Mouse (Mus musculus): ENCODE measurements at regions not wholly inside any gene's neighbourhood (a gene's known extent, or its start where the extent isn't known, plus 50 kb on each side); places are given as distances from the start of the nearest gene placed in this dataset.
A peak's percentile ranks its signal among the peaks of the same experiment; 100 is the strongest.

GRCm38 (mm10) chr14:67159996-67160395 is 1151.0 kb upstream of the Gulo start:
- WGBS: 77% methylated on average over 10 of the region's 10 CpGs
- H3K4me1 ChIP-seq (ENCODE audit: control insufficient read depth, insufficient read depth, low read length): peaks cover 5% of the 10 kb centered on the region; the same call in 1 of the 2 replicates

GRCm38 (mm10) chr14:67158867-67159266 is 1149.9 kb upstream of the Gulo start:
- WGBS: 59% methylated on average over 9 of the region's 9 CpGs
- ATAC-seq (ENCODE audit: insufficient read depth, low FRiP score): peak; percentile 83; the same call in 1 of the 2 replicates

More at GRCm38 (mm10) chr14:67159996-67160395, 1151.0 kb upstream of the Gulo start:
- no peaks in the 10 kb centered on the region for H3K9me3 ChIP-seq (replicated peaks; ENCODE audit: control insufficient read depth, low read length)
- H3K4me3 ChIP-seq (replicated peaks; ENCODE audit: low read length): no peak overlapping the region
- H3K4me2 ChIP-seq (ENCODE audit: low read depth, low read length): no peak overlapping the region
- no peak for ATAC-seq (ENCODE audit: insufficient read depth, low FRiP score)
- no peak overlapping the region for H3K9ac ChIP-seq (ENCODE audit: low read length)
- H3K27ac ChIP-seq (ENCODE audit: low read length): peak overlapping the region; percentile 44; the same call in 1 of the 2 replicates
- H3K36me3 ChIP-seq (ENCODE audit: control insufficient read depth, insufficient read depth, low read length): no peaks in the 10 kb centered on the region
- no peaks in the 10 kb centered on the region for H3K27me3 ChIP-seq (ENCODE audit: control insufficient read depth, insufficient read depth, low read length)

GRCm38 (mm10) chr14:67156366-67156765 is 1147.4 kb upstream of the Gulo start:
- no peak for ATAC-seq (ENCODE audit: insufficient read depth, low FRiP score)
- H3K4me1 ChIP-seq (ENCODE audit: control insufficient read depth, insufficient read depth, low read length): peaks cover 9% of the 10 kb centered on the region
- H3K9me3 ChIP-seq (replicated peaks; ENCODE audit: control insufficient read depth, low read length): no peaks in the 10 kb centered on the region
- no peaks in the 10 kb centered on the region for H3K27me3 ChIP-seq (ENCODE audit: control insufficient read depth, insufficient read depth, low read length)
- no peak overlapping the region for H3K4me2 ChIP-seq (ENCODE audit: low read depth, low read length)
- 58% methylated on average over 8 of the region's 8 CpGs for whole genome bisulfite sequencing
- H3K27ac ChIP-seq (ENCODE audit: low read length): peak overlapping the region; percentile 9; the same call in 1 of the 2 replicates
- no peak overlapping the region for H3K4me3 ChIP-seq (replicated peaks; ENCODE audit: low read length)
- no peak overlapping the region for H3K9ac ChIP-seq (ENCODE audit: low read length)
- H3K36me3 ChIP-seq (ENCODE audit: control insufficient read depth, insufficient read depth, low read length): no peaks in the 10 kb centered on the region

More at GRCm38 (mm10) chr14:67158867-67159266, 1149.9 kb upstream of the Gulo start:
- H3K27me3 ChIP-seq (ENCODE audit: control insufficient read depth, insufficient read depth, low read length): no peaks in the 10 kb centered on the region
- peak overlapping the region; percentile 44 for H3K27ac ChIP-seq (ENCODE audit: low read length)
- no peak overlapping the region for H3K4me3 ChIP-seq (replicated peaks; ENCODE audit: low read length)
- H3K4me1 ChIP-seq (ENCODE audit: control insufficient read depth, insufficient read depth, low read length): peaks cover 5% of the 10 kb centered on the region; the same call in 1 of the 2 replicates
- H3K4me2 ChIP-seq (ENCODE audit: low read depth, low read length): no peak overlapping the region
- H3K9me3 ChIP-seq (replicated peaks; ENCODE audit: control insufficient read depth, low read length): no peaks in the 10 kb centered on the region
- no peaks in the 10 kb centered on the region for H3K36me3 ChIP-seq (ENCODE audit: control insufficient read depth, insufficient read depth, low read length)
- H3K9ac ChIP-seq (ENCODE audit: low read length): no peak overlapping the region

- no peaks in the 10 kb centered on the region for H3K27me3 ChIP-seq (ENCODE audit: control insufficient read depth, insufficient read depth, low read length)
- no peak overlapping the region for H3K27ac ChIP-seq (ENCODE audit: low read length)
- H3K36me3 ChIP-seq (ENCODE audit: control insufficient read depth, insufficient read depth, low read length): no peaks in the 10 kb centered on the region
- peaks cover 4% of the 10 kb centered on the region; the same call in 1 of the 2 replicates for H3K4me1 ChIP-seq (ENCODE audit: control insufficient read depth, insufficient read depth, low read length)
- no peak overlapping the region for H3K4me3 ChIP-seq (replicated peaks; ENCODE audit: low read length)
- H3K9ac ChIP-seq (ENCODE audit: low read length): no peak overlapping the region
- H3K9me3 ChIP-seq (replicated peaks; ENCODE audit: control insufficient read depth, low read length): no peaks in the 10 kb centered on the region
- ATAC-seq (ENCODE audit: insufficient read depth, low FRiP score): no peak
- H3K4me2 ChIP-seq (ENCODE audit: low read depth, low read length): no peak overlapping the region
- WGBS: 33% methylated on average over 3 of the region's 3 CpGs
Measured at GRCm38 (mm10) chr14:67153621-67154020, 1144.6 kb upstream of the Gulo start.

GRCm38 (mm10) chr14:67149961-67150471 is 1141.0 kb upstream of the Gulo start:
- Histone ChIP-seq H3K27ac (ENCODE audit: low read length) (no peak overlapping the region), H3K4me1 (ENCODE audit: control insufficient read depth, insufficient read depth, low read length) (peaks cover 4% of the 10 kb centered on the region; the same call in 1 of the 2 replicates), H3K4me2 (ENCODE audit: low read depth, low read length) (no peak overlapping the region), H3K9me3 (replicated peaks; ENCODE audit: control insufficient read depth, low read length) (no peaks in the 10 kb centered on the region), H3K27me3 (ENCODE audit: control insufficient read depth, insufficient read depth, low read length) (no peaks in the 10 kb centered on the region), H3K36me3 (ENCODE audit: control insufficient read depth, insufficient read depth, low read length) (no peaks in the 10 kb centered on the region), H3K4me3 (replicated peaks; ENCODE audit: low read length) (no peak overlapping the region), H3K9ac (ENCODE audit: low read length) (no peak overlapping the region)
- 52% methylated on average over 7 of the region's 7 CpGs for WGBS
- ATAC-seq (ENCODE audit: insufficient read depth, low FRiP score): no peak

GRCm38 (mm10) chr14:67149091-67149490 is 1140.1 kb upstream of the Gulo start:
- H3K9ac ChIP-seq (ENCODE audit: low read length): no peak overlapping the region
- peaks cover 4% of the 10 kb centered on the region; the same call in 1 of the 2 replicates for H3K4me1 ChIP-seq (ENCODE audit: control insufficient read depth, insufficient read depth, low read length)
- H3K36me3 ChIP-seq (ENCODE audit: control insufficient read depth, insufficient read depth, low read length): no peaks in the 10 kb centered on the region
- H3K27me3 ChIP-seq (ENCODE audit: control insufficient read depth, insufficient read depth, low read length): no peaks in the 10 kb centered on the region
- no peak for ATAC-seq (ENCODE audit: insufficient read depth, low FRiP score)
- 69% methylated on average over 8 of the region's 8 CpGs for WGBS
- H3K27ac ChIP-seq (ENCODE audit: low read length): no peak overlapping the region
- no peak overlapping the region for H3K4me2 ChIP-seq (ENCODE audit: low read depth, low read length)
- H3K4me3 ChIP-seq (replicated peaks; ENCODE audit: low read length): no peak overlapping the region
- no peaks in the 10 kb centered on the region for H3K9me3 ChIP-seq (replicated peaks; ENCODE audit: control insufficient read depth, low read length)

- no peaks in the 10 kb centered on the region for H3K36me3 ChIP-seq (ENCODE audit: control insufficient read depth, insufficient read depth, low read length)
- H3K9ac ChIP-seq (ENCODE audit: low read length): no peak overlapping the region
- H3K9me3 ChIP-seq (replicated peaks; ENCODE audit: control insufficient read depth, low read length): no peaks in the 10 kb centered on the region
- ATAC-seq (ENCODE audit: insufficient read depth, low FRiP score): no peak
- H3K4me2 ChIP-seq (ENCODE audit: low read depth, low read length): no peak overlapping the region
- no peaks in the 10 kb centered on the region for H3K27me3 ChIP-seq (ENCODE audit: control insufficient read depth, insufficient read depth, low read length)
- peak overlapping the region; percentile 5; the same call in 1 of the 2 replicates for H3K27ac ChIP-seq (ENCODE audit: low read length)
- H3K4me3 ChIP-seq (replicated peaks; ENCODE audit: low read length): no peak overlapping the region
- WGBS: 76% methylated on average over 12 of the region's 12 CpGs
- H3K4me1 ChIP-seq (ENCODE audit: control insufficient read depth, insufficient read depth, low read length): peaks cover 13% of the 10 kb centered on the region; the same call in 1 of the 2 replicates
Measured at GRCm38 (mm10) chr14:67146602-67147001, 1137.6 kb upstream of the Gulo start.

- Histone ChIP-seq H3K27ac (ENCODE audit: low read length) (no peak overlapping the region), H3K4me3 (replicated peaks; ENCODE audit: low read length) (no peak overlapping the region), H3K36me3 (ENCODE audit: control insufficient read depth, insufficient read depth, low read length) (no peaks in the 10 kb centered on the region), H3K9me3 (replicated peaks; ENCODE audit: control insufficient read depth, low read length) (no peaks in the 10 kb centered on the region), H3K9ac (ENCODE audit: low read length) (no peak overlapping the region), H3K27me3 (ENCODE audit: control insufficient read depth, insufficient read depth, low read length) (no peaks in the 10 kb centered on the region), H3K4me2 (ENCODE audit: low read depth, low read length) (no peak overlapping the region), H3K4me1 (ENCODE audit: control insufficient read depth, insufficient read depth, low read length) (peaks cover 18% of the 10 kb centered on the region; the same call in 1 of the 2 replicates)
- no peak for ATAC-seq (ENCODE audit: insufficient read depth, low FRiP score)
- WGBS: 91% methylated on average over 6 of the region's 6 CpGs
Measured at GRCm38 (mm10) chr14:67145046-67145445, 1136.0 kb upstream of the Gulo start.

GRCm38 (mm10) chr14:67144461-67144985 is 1135.5 kb upstream of the Gulo start:
- WGBS: 79% methylated on average over 4 of the region's 4 CpGs
- H3K4me1 ChIP-seq (ENCODE audit: control insufficient read depth, insufficient read depth, low read length): peaks cover 18% of the 10 kb centered on the region; the same call in 1 of the 2 replicates
- ATAC-seq (ENCODE audit: insufficient read depth, low FRiP score): no peak
- no peak overlapping the region for H3K4me2 ChIP-seq (ENCODE audit: low read depth, low read length)
- H3K27me3 ChIP-seq (ENCODE audit: control insufficient read depth, insufficient read depth, low read length): no peaks in the 10 kb centered on the region
- H3K27ac ChIP-seq (ENCODE audit: low read length): no peak overlapping the region
- no peaks in the 10 kb centered on the region for H3K9me3 ChIP-seq (replicated peaks; ENCODE audit: control insufficient read depth, low read length)
- no peak overlapping the region for H3K4me3 ChIP-seq (replicated peaks; ENCODE audit: low read length)
- H3K9ac ChIP-seq (ENCODE audit: low read length): no peak overlapping the region
- no peaks in the 10 kb centered on the region for H3K36me3 ChIP-seq (ENCODE audit: control insufficient read depth, insufficient read depth, low read length)
